Mouse (Mus musculus): Measurements from ENCODE around the gene Filip1l. TPM values are rescaled to one million over a fixed set of nuclear protein-coding genes. Genes with fewer than 3 reads are reported as not detected.

Gene Filip1l
- polyA plus RNA-seq, 1 experiment from 2014 or later, result 3.3 TPM

- Histone ChIP-seq H3K4me1 (replicated peaks) (no peaks in the 10 kb centered on the region), H3K36me3 (no peaks in the 10 kb centered on the region), H3K27me3 (no peaks in the 10 kb centered on the region), H3K4me2 (no peak overlapping the region), H3K9ac (no peak overlapping the region), H3K9me3 (no peaks in the 10 kb centered on the region), H3K27ac (no peak overlapping the region), H3K4me3 (no peak overlapping the region)
- no peak for ATAC-seq (ENCODE audit: low FRiP score)
- 88% methylated on average over 8 of the region's 8 CpGs for WGBS
These were observed 23.9 kb upstream of the Filip1l start for GRCm38 (mm10) chr16:57329028-57329427.

- Histone ChIP-seq H3K4me2 (no peak overlapping the region), H3K9me3 (no peaks in the 10 kb centered on the region), H3K27ac (no peak overlapping the region), H3K36me3 (no peaks in the 10 kb centered on the region), H3K4me3 (no peak overlapping the region), H3K27me3 (no peaks in the 10 kb centered on the region), H3K9ac (no peak overlapping the region), H3K4me1 (replicated peaks) (no peaks in the 10 kb centered on the region)
- 90% methylated on average over 2 of the region's 2 CpGs for WGBS
- ATAC-seq (ENCODE audit: low FRiP score), result no peak
These were observed 22.8 kb upstream of the Filip1l start for GRCm38 (mm10) chr16:57330111-57330510.

GRCm38 (mm10) chr16:57332301-57332700 is 20.6 kb upstream of the Filip1l start:
- H3K4me3 ChIP-seq, result no peak overlapping the region
- no peaks in the 10 kb centered on the region for H3K27me3 ChIP-seq
- ATAC-seq (ENCODE audit: low FRiP score), result no peak
- 85% methylated on average over 7 of the region's 7 CpGs for WGBS
- H3K9ac ChIP-seq, result no peak overlapping the region
- no peak overlapping the region for H3K4me2 ChIP-seq
- H3K9me3 ChIP-seq, result no peaks in the 10 kb centered on the region
- no peak overlapping the region for H3K27ac ChIP-seq
- no peaks in the 10 kb centered on the region for H3K4me1 ChIP-seq (replicated peaks)
- no peaks in the 10 kb centered on the region for H3K36me3 ChIP-seq

GRCm38 (mm10) chr16:57336770-57337423 is 16.0 kb upstream of the Filip1l start:
- no peak overlapping the region for H3K4me3 ChIP-seq
- no peaks in the 10 kb centered on the region for H3K4me1 ChIP-seq (replicated peaks)
- WGBS, result 84% methylated on average over 11 of the region's 11 CpGs
- no peak overlapping the region for H3K27ac ChIP-seq
- H3K27me3 ChIP-seq, result no peaks in the 10 kb centered on the region
- H3K4me2 ChIP-seq, result no peak overlapping the region
- no peaks in the 10 kb centered on the region for H3K36me3 ChIP-seq
- no peaks in the 10 kb centered on the region for H3K9me3 ChIP-seq
- no peak for ATAC-seq (ENCODE audit: low FRiP score)
- no peak overlapping the region for H3K9ac ChIP-seq

GRCm38 (mm10) chr16:57339765-57340612 is 12.9 kb upstream of the Filip1l start:
- 87% methylated on average over 8 of the region's 8 CpGs for WGBS
- H3K4me3 ChIP-seq, result no peak overlapping the region
- no peaks in the 10 kb centered on the region for H3K9me3 ChIP-seq
- H3K27ac ChIP-seq, result no peak overlapping the region
- H3K27me3 ChIP-seq, result no peaks in the 10 kb centered on the region
- no peak for ATAC-seq (ENCODE audit: low FRiP score)
- no peak overlapping the region for H3K9ac ChIP-seq
- no peak overlapping the region for H3K4me2 ChIP-seq
- no peaks in the 10 kb centered on the region for H3K4me1 ChIP-seq (replicated peaks)
- no peaks in the 10 kb centered on the region for H3K36me3 ChIP-seq

- Histone ChIP-seq H3K4me3 (no peak overlapping the region), H3K9me3 (no peaks in the 10 kb centered on the region), H3K4me2 (no peak overlapping the region), H3K4me1 (replicated peaks) (no peaks in the 10 kb centered on the region), H3K27me3 (no peaks in the 10 kb centered on the region), H3K36me3 (no peaks in the 10 kb centered on the region), H3K27ac (no peak overlapping the region), H3K9ac (no peak overlapping the region)
- no peak for ATAC-seq (ENCODE audit: low FRiP score)
- 70% methylated on average over 5 of the region's 5 CpGs for WGBS
These were observed 12.3 kb upstream of the Filip1l start for GRCm38 (mm10) chr16:57340613-57340898.

GRCm38 (mm10) chr16:57346258-57346657 is 6.6 kb upstream of the Filip1l start:
- Histone ChIP-seq H3K4me3 (no peak overlapping the region), H3K27ac (no peak overlapping the region), H3K27me3 (no peaks in the 10 kb centered on the region), H3K9ac (no peak overlapping the region), H3K36me3 (no peaks in the 10 kb centered on the region), H3K4me1 (replicated peaks) (no peaks in the 10 kb centered on the region), H3K4me2 (no peak overlapping the region), H3K9me3 (no peaks in the 10 kb centered on the region)
- ATAC-seq (ENCODE audit: low FRiP score), result no peak
- WGBS, result 61% methylated on average over 3 of the region's 3 CpGs

- Histone ChIP-seq H3K9me3 (no peaks in the 10 kb centered on the region), H3K36me3 (no peaks in the 10 kb centered on the region), H3K4me2 (no peak overlapping the region), H3K4me1 (replicated peaks) (peaks cover 5% of the 10 kb centered on the region; the same call in 1 of the 2 replicates), H3K4me3 (no peak overlapping the region), H3K9ac (no peak overlapping the region), H3K27me3 (no peaks in the 10 kb centered on the region), H3K27ac (no peak overlapping the region)
- 87% methylated on average over 3 of the region's 3 CpGs for WGBS
- no peak for ATAC-seq (ENCODE audit: low FRiP score)
These were observed 3.9 kb upstream of the Filip1l start for GRCm38 (mm10) chr16:57349039-57349438.

- 62% methylated on average over 3 of the region's 3 CpGs for WGBS
- ATAC-seq (ENCODE audit: low FRiP score), result no peak
- H3K4me1 ChIP-seq (replicated peaks), result peaks cover 5% of the 10 kb centered on the region; the same call in 1 of the 2 replicates
These were observed 3.2 kb upstream of the Filip1l start for GRCm38 (mm10) chr16:57349689-57350088.

GRCm38 (mm10) chr16:57353166-57353721 is 351 bp downstream of the Filip1l start:
- no peak for ATAC-seq (ENCODE audit: low FRiP score)
- no peak overlapping the region for H3K4me3 ChIP-seq
- no peaks in the 10 kb centered on the region for H3K9me3 ChIP-seq
- H3K27me3 ChIP-seq, result no peaks in the 10 kb centered on the region
- no peak overlapping the region for H3K4me2 ChIP-seq
- WGBS, result 88% methylated on average over 11 of the region's 11 CpGs
- H3K27ac ChIP-seq, result no peak overlapping the region
- peaks cover 5% of the 10 kb centered on the region; the same call in 1 of the 2 replicates for H3K4me1 ChIP-seq (replicated peaks)
- no peak overlapping the region for H3K9ac ChIP-seq
- H3K36me3 ChIP-seq, result no peaks in the 10 kb centered on the region

More at GRCm38 (mm10) chr16:57349689-57350088, 3.2 kb upstream of the Filip1l start:
- Histone ChIP-seq H3K9ac (no peak overlapping the region), H3K4me2 (no peak overlapping the region), H3K36me3 (no peaks in the 10 kb centered on the region), H3K9me3 (no peaks in the 10 kb centered on the region), H3K27me3 (no peaks in the 10 kb centered on the region), H3K4me3 (no peak overlapping the region), H3K27ac (no peak overlapping the region)

- Histone ChIP-seq H3K4me2 (no peak overlapping the region), H3K27ac (no peak overlapping the region), H3K4me1 (replicated peaks) (peaks cover 5% of the 10 kb centered on the region; the same call in 1 of the 2 replicates), H3K9ac (no peak overlapping the region), H3K9me3 (no peaks in the 10 kb centered on the region), H3K27me3 (no peaks in the 10 kb centered on the region), H3K36me3 (no peaks in the 10 kb centered on the region), H3K4me3 (no peak overlapping the region)
- no peak for ATAC-seq (ENCODE audit: low FRiP score)
- WGBS, result 81% methylated on average over 6 of the region's 6 CpGs
These were observed 1.0 kb downstream of the Filip1l start for GRCm38 (mm10) chr16:57353932-57354331.

GRCm38 (mm10) chr16:57356454-57356853 is 3.6 kb downstream of the Filip1l start:
- no peaks in the 10 kb centered on the region for H3K27me3 ChIP-seq
- H3K9me3 ChIP-seq, result no peaks in the 10 kb centered on the region
- no peak overlapping the region for H3K27ac ChIP-seq
- WGBS, result 76% methylated on average over 6 of the region's 6 CpGs
- H3K4me2 ChIP-seq, result no peak overlapping the region
- no peak overlapping the region for H3K4me3 ChIP-seq
- no peaks in the 10 kb centered on the region for H3K36me3 ChIP-seq
- no peak for ATAC-seq (ENCODE audit: low FRiP score)
- H3K4me1 ChIP-seq (replicated peaks), result peaks cover 5% of the 10 kb centered on the region; the same call in 1 of the 2 replicates
- no peak overlapping the region for H3K9ac ChIP-seq
